Mouse (Mus musculus) gastrocnemius, adult 8-10 months (tissue): ENCODE results near the gene Plcz1. TPM values are rescaled to one million over a fixed set of nuclear protein-coding genes. Genes with fewer than 3 reads are reported as not detected.

Experiments used
- DNase-seq, 2 experiments: peaks; one replicate each; pipeline ENCODE4 v3.0.0; 2022; ENCODE audit warnings: low spot score in 2 of 2
- total RNA-seq, 4 experiments: library from RNA; stranded (reverse); gene quantifications; 2 replicates each; pipeline ENCODE4 v1.2.4; 2022

Gene Plcz1
- total RNA-seq, 4 experiments from 2014 or later = not detected

DNA sequence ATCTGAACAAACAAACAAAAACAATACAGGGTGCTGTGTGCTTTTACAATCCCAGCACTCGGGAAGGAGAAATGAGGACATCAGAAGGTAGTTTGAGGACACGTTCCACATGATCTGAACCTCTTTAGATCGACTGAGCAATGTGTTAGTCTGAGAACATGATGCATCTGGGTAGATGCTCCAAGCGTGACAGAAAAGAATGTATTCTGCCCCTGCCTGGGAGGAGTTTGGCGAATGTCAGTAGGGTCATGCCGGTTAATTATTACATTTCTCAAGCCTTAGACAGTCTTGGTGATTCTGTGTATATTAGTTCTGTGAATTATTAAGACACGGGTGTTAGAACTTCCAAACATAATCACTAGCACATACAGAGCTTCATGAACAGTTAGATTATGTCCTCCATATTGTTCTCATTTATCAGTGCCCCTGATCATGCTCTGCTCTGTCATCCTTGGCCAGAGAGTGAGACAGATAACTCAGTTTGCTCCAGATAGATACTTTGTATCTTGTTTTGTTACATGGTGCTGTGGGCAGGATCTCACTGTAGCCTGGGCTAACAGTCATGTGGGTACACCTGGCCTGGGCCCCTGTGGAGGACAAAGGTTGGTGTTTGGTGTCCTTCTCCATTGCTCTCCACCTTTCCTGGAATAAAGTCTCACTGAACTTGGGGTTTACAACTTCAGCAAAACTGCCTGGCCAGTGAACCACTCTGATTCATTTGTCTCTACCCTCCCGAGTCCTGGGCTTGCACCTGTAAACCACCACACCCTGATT, 94.0 kb downstream of the Plcz1 start:
- no peak for DNase-seq

Other genes with a start within 250 kb of the Plcz1 start
- gene Capza3, start 205 bp downstream of the Plcz1 start, total RNA-seq = not detected